Mouse (Mus musculus) ES-Bruce4 (cell line): ENCODE data around the gene Man1a. TPM values are rescaled to one million over a fixed set of nuclear protein-coding genes. Genes with fewer than 3 reads are reported as not detected.

ENCODE experiments used
- H3K27ac ChIP-seq: 2 replicates; pipeline ENCODE4 v1.5.1; 2012; ENCODE audit warnings: low read length, inconsistent platforms; ENCODE audit not compliant: insufficient read depth
- H3K27me3 ChIP-seq: 2 replicates; pipeline ENCODE4 v1.6.1; 2012; ENCODE audit warnings: mild to moderate bottlenecking, low read length, inconsistent platforms; ENCODE audit not compliant: control insufficient read depth, poor library complexity, insufficient read depth, severe bottlenecking
- H3K36me3 ChIP-seq: 2 replicates; pipeline ENCODE4 v1.6.1; 2012; ENCODE audit warnings: inconsistent platforms, mild to moderate bottlenecking, low read length, moderate library complexity; ENCODE audit not compliant: control insufficient read depth, poor library complexity, insufficient read depth, severe bottlenecking
- H3K4me1 ChIP-seq: one replicate; pipeline ENCODE4 v1.8.1; 2011; ENCODE audit warnings: low read length; ENCODE audit not compliant: control insufficient read depth, insufficient read depth
- H3K4me3 ChIP-seq: 2 replicates; pipeline ENCODE4 v1.5.1; 2011; ENCODE audit warnings: low read depth, mild to moderate bottlenecking, low read length
- H3K9ac ChIP-seq: 2 replicates; pipeline ENCODE4 v1.6.1; 2012; ENCODE audit warnings: low read depth, mild to moderate bottlenecking, inconsistent platforms; ENCODE audit not compliant: poor library complexity, severe bottlenecking
- H3K9me3 ChIP-seq: replicated peaks from 2 replicates; pipeline ENCODE4 v1.6.1; 2012; ENCODE audit warnings: mild to moderate bottlenecking, low read length, inconsistent platforms; ENCODE audit not compliant: control insufficient read depth, poor library complexity, insufficient read depth, severe bottlenecking
- CTCF ChIP-seq: IDR thresholded peaks from one replicate; pipeline ENCODE4 v1.8.1; 2011; ENCODE audit warnings: low read depth, low read length
- EP300 ChIP-seq: IDR thresholded peaks from 2 replicates; pipeline ENCODE4 v1.6.1; 2011; ENCODE audit warnings: low read depth, low read length; ENCODE audit not compliant: insufficient read depth
- POLR2A ChIP-seq: IDR thresholded peaks from one replicate; pipeline ENCODE4 v1.8.1; 2011; ENCODE audit warnings: low read length; ENCODE audit not compliant: insufficient read depth
- polyA plus RNA-seq: library from polyadenylated mRNA; stranded (reverse); fragments of >200 nt; gene quantifications from 2 replicates; pipeline ENCODE4 v1.2.4, GENCODE M21; 2011; ENCODE audit warnings: low read depth; ENCODE audit not compliant: missing spikeins, insufficient read depth, insufficient read length

Gene Man1a
- polyA plus RNA-seq, 1 experiment: 4.8 TPM

- no peaks in the 10 kb centered on the region for H3K27me3 ChIP-seq
- no peak overlapping the region for H3K9ac ChIP-seq
- no peak overlapping the region for H3K4me3 ChIP-seq
- TF ChIP-seq CTCF (no peak), POLR2A (no peak), EP300 (no peak)
- H3K9me3 ChIP-seq: no peaks in the 10 kb centered on the region
- no peaks in the 10 kb centered on the region for H3K4me1 ChIP-seq
- no peak overlapping the region for H3K27ac ChIP-seq
- H3K36me3 ChIP-seq: no peaks in the 10 kb centered on the region
These were observed 91.5 kb downstream of the Man1a start for GRCm38 (mm10) chr10:53984894-53985293.

- Histone ChIP-seq H3K9ac (no peak overlapping the region), H3K27ac (no peak overlapping the region), H3K27me3 (no peaks in the 10 kb centered on the region), H3K4me3 (no peak overlapping the region), H3K9me3 (no peaks in the 10 kb centered on the region), H3K4me1 (no peaks in the 10 kb centered on the region), H3K36me3 (no peaks in the 10 kb centered on the region)
- TF ChIP-seq POLR2A: no peak
- no peak for TF ChIP-seq CTCF
- no peak for TF ChIP-seq EP300
These were observed 92.3 kb downstream of the Man1a start for GRCm38 (mm10) chr10:53984086-53984485.

GRCm38 (mm10) chr10:53978647-53979046, 97.8 kb downstream of the Man1a start:
- no peaks in the 10 kb centered on the region for H3K36me3 ChIP-seq
- H3K4me1 ChIP-seq: no peaks in the 10 kb centered on the region
- no peak overlapping the region for H3K27ac ChIP-seq
- no peak overlapping the region for H3K9ac ChIP-seq
- H3K4me3 ChIP-seq: no peak overlapping the region
- no peak for TF ChIP-seq POLR2A
- TF ChIP-seq EP300: no peak
- no peak for TF ChIP-seq CTCF
- H3K27me3 ChIP-seq: no peaks in the 10 kb centered on the region
- H3K9me3 ChIP-seq: no peaks in the 10 kb centered on the region; the same call in 1 of the 2 replicates

- Histone ChIP-seq H3K27ac (no peak overlapping the region), H3K36me3 (no peaks in the 10 kb centered on the region), H3K9me3 (no peaks in the 10 kb centered on the region; the same call in 1 of the 2 replicates), H3K9ac (no peak overlapping the region), H3K4me3 (no peak overlapping the region), H3K27me3 (no peaks in the 10 kb centered on the region), H3K4me1 (no peaks in the 10 kb centered on the region)
- TF ChIP-seq CTCF: no peak
- no peak for TF ChIP-seq EP300
- no peak for TF ChIP-seq POLR2A
These were observed 102.2 kb downstream of the Man1a start for GRCm38 (mm10) chr10:53974180-53974579.

GRCm38 (mm10) chr10:53959759-53960158, 116.7 kb downstream of the Man1a start:
- no peaks in the 10 kb centered on the region for H3K36me3 ChIP-seq
- H3K9me3 ChIP-seq: no peaks in the 10 kb centered on the region
- H3K27ac ChIP-seq: no peak overlapping the region
- no peak overlapping the region for H3K9ac ChIP-seq
- no peak overlapping the region for H3K4me3 ChIP-seq
- no peak for TF ChIP-seq EP300
- TF ChIP-seq POLR2A: no peak
- no peak for TF ChIP-seq CTCF
- H3K27me3 ChIP-seq: no peaks in the 10 kb centered on the region
- H3K4me1 ChIP-seq: no peaks in the 10 kb centered on the region

- TF ChIP-seq POLR2A: no peak
- no peak for TF ChIP-seq CTCF
- TF ChIP-seq EP300: no peak
- no peak overlapping the region for H3K27ac ChIP-seq
- no peaks in the 10 kb centered on the region for H3K36me3 ChIP-seq
- H3K4me3 ChIP-seq: no peak overlapping the region
- H3K9ac ChIP-seq: no peak overlapping the region
- H3K4me1 ChIP-seq: no peaks in the 10 kb centered on the region
- no peaks in the 10 kb centered on the region for H3K9me3 ChIP-seq
- H3K27me3 ChIP-seq: no peaks in the 10 kb centered on the region
These were observed 134.8 kb downstream of the Man1a start for GRCm38 (mm10) chr10:53941597-53941996.
